Mouse (Mus musculus): ENCODE measurements around the gene Strbp.
A peak's percentile ranks its signal among the peaks of the same experiment; 100 is the strongest.

The Strbp gene

DNA sequence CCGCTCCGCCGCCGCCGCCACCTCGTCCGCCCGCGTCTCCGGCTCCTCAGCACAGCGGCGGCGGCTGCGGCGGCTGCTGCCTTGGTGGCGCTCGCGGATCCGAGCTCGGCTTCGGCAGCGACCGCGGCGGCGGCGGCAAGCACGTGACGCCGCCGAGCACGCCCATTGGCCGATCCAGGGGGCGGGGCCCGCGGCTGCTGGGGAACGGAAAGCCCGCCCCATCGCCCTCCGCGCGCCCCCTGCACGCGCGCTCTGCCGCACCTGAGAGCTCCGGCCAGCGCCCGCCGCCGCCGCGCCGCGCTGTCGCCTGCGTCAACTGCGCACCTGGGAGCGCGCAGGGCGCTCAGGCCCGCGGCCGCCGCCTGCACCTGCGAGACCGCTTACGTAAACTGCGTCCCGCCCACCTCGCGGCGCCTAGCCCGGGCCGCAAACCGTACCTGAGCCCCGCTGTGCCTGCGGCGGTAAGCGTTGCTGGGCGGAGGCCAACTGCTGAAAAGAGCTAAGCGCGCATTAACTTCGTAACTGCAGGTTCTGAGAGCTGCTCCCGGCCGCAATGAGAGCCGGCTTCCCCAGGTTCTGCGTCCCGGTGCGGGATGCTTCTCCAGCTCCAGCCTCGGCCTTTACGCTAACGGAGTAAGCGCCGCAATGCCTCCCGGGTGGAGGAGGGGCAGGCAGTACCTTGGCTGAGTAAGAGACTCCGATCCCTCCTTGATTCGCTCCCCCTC, at the start of gene Strbp:
TSS of gene Strbp (minus strand) at position 630 of the 725 bp plus-strand sequence.
- DNase-seq (ENCODE audit: low spot score), result peak; percentile 87

DNA sequence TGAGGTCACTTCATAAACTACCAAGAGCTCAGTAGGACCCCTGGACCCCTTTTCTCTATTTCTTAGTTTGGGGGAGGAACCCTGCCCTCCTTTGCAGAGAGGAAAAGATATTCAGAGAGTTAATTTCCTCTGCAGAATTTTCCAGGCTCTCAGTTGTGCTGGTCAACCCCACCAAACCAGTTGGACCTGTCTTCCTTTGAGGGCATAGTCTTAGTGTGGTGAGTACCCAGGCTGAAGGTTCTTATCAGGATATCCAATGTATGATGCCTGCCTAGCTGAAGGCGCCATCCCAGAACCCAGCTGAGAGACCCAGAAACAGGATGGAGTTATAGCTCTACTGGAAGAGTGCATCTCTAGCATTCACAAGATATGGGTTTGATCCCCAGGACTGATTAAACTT, 47.5 kb upstream of the Strbp start:
- no peak for DNase-seq (ENCODE audit: low spot score)

DNA sequence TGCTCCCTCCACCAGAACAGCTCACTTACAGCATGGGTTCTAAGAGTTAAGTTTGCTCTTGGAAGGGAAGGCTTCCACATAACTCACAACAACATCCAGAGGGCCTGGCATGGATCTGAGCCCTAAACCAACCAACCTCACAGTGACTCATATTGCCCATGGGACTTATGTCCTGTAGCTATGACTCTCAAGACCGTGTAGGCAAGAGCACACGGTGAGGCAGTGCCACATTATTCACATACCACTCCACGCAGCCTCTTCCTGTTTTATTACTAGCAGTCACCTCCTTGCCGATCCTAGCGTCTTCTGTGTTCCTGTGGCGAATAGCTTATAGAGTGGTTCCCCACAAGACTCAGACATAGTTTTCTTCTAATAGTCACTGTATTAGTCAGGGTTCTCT, 45.7 kb upstream of the Strbp start:
- no peak for DNase-seq (ENCODE audit: low spot score)

DNA sequence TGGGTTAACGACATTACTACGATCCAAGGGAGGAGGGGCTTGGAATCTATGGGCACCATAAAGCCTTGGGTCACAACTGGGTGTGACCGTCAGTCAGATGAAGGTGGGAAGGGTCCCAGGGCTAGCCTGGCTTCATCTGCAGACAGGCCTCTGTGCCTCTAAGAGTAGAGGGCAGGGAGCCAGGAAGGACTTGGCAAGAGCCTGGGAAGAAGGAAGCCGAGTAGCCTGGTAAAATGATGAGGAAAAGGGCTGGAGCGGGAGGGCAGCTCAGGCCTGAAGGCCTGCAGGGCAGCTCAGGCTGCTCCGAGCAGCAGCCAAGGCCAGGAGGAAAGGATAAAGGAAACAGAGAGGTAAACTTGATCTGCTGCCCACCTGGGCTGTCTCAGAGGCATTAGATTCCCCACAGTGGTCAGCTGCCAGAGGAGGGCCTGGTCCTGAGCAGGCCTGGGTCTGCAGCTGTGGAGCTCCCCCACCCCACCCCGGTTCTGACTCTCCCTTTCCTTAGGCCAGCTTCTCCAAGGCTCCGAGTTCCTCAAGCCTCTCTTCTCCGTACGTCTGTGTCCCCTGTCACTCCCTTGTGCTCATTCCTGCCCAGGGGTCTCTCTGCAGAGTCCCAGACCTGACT, 44.9 kb upstream of the Strbp start:
- DNase-seq (ENCODE audit: low spot score), result peak; percentile 56

DNA sequence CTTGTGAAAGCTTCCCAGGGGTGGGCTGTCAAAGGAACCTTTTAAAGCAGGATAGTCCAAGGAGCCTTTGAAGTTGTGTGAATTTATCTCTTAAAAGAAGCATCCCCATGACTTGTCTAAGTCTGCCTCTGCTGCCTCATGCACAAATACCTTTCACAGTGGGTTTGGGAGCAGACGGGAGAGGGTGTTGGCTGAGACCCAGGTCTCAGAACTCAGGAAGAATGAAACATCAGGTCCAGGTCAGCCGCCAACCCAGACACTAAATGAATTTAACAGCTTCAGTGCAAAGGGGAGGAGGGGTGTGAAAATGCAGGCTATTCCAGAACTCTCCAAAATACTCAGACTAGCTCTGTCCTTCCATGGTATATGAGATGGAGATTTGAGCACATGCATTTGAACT, 44.2 kb upstream of the Strbp start:
- DNase-seq (ENCODE audit: low spot score), result no peak

DNA sequence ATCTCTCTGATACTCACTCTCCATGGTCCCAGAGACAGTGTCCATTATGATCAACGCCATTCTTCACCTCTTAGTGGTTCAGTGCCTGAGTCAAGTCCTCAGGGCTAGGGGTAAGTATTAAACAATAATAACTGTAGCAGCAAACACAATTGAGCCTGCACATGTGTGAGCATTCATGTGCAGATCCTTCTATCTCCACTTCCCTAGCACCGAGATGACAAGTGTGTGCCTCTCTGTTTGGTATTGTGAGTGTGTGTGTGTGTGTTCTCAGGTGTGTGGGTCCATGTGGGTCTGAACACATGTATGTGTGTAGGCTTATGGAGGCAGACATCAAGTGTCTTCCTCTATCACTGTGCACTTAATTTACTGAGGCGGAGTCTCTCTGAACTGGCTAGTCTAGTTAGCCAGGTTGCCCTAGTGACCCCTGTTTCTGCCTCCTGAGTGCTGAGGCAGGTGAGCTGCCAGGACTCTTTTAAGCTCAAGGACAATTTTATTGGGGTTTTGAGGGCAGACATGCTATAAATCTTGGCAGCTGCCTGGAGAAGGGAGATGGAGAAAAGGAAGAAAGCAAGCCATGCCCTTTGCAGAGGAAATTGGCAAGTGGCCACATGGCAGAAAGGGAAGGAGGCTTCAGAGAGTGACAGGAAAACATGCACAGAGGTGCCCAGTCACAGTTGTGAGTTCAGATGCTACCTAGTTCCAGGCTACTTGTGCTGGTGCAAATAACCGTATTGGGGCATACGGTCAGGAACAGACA, 42.8 kb upstream of the Strbp start:
- no peak for DNase-seq (ENCODE audit: low spot score)

DNA sequence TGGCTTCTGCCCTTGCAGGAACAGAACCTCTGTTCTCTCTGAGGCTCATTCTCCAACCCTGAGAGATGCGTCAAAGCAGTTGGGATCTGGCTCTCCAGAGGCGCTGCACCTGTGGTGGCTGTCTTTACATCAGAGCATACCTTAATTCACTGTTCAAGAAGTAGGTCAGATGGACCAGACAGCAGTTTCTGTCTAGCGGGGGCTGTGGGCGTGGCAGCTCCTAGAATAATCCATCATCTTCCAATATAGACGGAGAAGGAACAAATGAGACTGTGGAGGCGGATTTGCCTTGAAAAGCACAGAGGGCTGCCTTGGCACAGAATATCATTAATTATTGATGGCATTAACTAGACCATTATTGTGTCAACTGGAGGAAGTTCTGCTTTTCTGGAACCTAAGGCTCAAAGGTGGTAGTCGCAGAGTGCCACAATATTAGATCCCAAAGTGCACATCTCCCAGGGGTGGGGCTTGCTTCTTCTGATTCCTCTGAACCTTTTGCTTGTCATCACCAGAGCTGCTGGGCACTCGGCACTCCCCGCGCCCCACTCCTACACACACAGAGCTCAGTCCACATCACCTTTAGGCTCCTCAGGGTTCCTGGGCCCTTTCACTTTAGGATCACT, 41.2 kb upstream of the Strbp start:
- no peak for DNase-seq (ENCODE audit: low spot score)

DNA sequence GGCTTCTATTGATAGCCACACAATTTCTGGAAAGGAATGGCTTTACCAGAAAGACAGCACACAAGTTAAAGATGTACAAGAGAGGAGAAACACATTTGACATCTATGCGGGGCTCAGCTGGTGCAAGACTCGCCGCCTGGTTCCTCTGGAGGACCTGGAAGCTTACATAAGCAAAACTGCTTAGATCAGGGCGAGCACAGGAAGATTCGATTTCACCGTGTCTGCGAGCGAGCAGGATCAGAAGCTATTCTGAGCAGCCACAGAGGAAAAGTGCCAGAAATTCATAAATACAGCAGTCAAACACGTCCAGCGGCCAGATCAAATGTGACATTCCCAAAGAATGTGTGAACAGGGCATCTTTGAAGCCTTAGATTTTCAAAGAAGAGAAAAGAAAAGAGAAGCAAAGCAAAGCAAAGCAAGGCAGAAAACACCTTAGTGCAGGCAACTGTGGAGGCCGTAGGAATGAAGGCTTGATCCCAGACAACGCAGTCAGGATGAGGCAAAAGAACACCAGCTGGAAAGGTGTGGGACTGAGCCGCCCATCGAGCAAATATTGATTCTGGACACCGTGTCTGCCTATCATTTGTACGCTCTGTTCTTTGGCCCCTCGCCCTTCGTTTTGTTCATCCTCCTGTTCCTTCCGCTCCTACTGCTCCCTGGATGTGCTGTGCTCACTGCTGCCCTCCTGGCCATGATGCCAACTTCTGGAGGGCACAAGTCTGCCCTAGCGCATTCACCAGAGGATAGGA, 38.3 kb upstream of the Strbp start:
- no peak for DNase-seq (ENCODE audit: low spot score)

DNA sequence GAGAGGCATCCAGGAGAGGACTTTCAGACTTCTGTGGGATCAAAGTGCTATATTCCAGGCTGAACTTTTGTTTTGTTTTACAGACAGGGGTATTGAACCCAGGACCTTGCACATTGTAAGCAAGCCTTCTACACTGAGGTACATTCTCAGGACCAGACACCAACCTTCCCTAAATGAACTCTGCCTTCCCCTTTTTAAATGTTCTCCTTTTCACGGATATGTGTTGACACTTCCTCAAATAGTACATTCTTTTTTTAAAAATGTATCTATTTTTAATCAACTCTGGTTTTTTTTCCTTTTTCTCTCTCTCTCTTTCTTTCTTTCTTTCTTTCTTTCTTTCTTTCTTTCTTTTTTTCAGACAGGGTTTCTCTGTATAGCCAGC, 32.1 kb upstream of the Strbp start:
- DNase-seq (ENCODE audit: low spot score), result no peak

DNA sequence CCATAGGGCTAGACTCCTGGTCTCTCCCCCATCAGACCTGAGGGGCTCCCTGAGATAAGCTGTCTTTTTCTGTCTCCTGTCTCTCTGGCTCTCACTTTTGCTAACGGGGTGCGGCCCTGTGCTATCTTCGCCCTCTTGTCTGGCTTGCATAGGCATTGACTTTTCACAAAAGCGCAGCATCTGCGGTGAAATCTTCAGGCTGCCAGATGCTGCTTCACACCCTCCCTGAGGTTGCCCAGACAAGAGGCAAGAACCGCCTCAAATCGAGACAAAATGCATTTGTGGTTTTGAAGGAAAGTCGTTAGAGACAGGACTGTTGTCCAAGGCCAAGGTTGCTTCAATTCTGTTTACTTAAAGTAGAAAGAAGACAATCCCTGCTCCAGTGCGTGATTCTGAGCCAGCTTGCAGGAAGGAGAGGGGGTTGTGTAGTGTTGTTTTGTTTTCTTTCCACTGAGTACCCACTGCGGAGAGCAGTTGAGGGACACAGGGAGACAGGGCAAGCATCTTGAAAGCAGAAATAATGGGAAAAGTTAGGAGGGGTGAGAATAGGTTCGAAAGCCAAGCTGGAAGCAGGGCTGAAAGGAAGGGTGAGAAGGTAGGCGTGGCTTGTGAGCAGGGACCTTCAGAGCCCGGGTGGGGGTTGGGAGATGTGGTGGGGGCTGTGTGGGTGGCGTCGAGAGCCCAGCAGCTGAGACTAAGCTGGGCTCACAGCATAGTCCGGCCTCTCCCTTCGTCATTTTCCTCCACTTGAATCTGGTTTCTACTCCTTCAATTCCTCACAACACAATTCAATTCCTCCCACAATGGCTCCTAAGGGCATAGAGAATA, 31.5 kb upstream of the Strbp start:
- no peak for DNase-seq (ENCODE audit: low spot score)

DNA sequence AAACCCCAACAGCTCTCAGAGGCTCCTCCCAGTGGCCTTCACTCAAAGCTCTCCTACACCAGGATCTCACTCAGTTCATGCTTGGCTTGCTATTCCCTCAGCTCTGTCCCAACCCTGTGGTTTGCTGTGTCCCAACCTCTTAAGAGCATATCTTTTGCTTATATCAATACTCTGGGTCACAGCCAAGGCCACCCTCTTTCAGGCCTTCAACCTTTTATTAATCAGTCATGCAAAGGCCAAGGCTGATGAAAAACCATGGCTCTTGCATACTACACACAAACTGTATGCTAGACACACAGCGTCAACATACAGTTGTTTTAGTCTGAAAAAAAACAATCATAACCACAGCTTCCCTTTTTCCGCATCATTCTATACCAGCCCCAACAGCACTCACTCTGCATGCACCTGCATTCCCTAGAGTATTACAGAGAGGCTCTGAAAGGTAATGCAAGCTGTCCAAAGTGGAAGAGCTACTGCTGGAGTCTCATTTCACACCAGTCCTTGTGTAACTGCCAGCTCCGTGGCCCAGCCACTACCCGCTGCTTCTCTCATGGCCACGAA, 27.7 kb upstream of the Strbp start:
- no peak for DNase-seq (ENCODE audit: low spot score)

DNA sequence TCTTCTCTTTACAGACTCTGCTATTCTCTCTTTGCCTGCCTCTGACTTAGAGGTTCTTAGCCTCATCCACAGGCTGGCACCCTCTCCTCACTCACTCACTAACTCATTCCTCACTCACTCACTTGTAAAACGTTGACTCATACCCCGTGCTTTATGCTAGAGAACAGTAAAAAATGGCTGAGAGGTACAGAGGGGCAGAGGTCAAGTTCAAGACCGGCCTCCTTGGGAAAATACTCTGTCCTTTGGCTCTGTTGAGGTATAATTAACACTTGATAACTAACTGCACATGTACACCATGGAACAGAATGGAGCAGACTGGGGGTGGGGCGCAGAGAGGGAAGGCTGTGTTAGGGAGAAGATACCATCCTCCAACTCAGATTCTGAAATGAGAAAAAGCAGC, 20.6 kb upstream of the Strbp start:
- no peak for DNase-seq (ENCODE audit: low spot score)

DNA sequence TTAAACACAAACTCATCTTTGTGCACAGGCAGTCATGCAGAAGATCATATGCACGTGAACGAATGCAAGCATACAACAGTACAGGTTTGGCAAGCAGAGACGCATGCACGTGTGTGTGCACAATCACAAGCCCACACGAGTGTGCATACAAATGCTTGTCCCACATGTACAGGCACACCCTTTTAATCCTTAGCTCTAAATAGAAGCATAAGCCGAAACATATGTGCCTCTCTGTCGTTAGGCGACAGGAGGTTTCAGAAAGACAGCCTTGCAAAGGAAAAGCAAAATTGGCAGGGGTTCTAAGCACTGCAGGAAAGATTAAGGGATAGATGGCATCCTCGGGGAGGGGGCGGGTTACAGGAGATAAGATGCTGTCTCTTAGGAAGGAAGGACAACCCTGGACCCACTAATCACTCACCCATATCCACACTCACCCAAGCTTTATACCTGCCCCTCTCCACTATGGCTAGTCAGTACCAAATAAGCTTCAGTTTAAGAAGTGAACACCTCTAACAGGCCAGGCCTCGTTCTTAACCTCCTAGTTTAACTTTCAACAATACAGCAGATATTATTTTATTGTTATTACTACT, 19.9 kb upstream of the Strbp start:
- no peak for DNase-seq (ENCODE audit: low spot score)

DNA sequence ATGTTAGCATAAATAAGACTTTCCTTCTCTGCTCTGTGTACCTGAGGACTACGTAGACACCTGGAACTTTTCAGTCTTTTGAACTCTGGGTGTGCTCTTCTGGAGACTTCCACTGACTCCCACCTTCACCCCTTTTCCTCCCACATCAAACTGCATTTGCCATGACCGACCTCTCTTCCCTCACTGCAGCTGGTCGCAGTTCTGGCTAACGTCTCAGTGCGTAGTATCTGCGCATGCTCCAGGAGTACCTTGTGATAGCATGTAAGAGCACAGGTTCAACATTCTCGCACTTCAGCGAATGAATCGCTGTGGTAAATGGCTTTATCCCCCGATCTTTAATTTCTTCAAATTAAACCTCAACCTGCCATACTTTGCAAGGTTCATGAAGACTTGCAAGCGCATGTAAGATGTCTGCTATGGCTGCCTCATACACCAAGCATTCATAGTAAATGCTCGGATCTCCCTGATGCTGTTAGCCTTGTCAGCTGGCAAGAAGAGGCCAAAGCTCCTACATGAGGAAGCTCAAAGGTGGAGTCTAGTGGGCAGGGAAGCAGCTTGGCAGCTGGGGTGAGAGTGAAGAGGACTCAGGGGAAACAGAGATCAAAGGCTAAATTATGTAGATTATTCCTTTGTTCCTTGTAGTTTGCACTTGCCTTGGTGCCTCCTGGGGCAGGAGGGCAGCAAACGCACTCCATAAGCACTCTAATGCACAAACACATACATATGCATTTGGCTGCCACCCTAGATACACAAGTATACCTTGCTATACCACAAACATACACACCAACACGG, 19.2 kb upstream of the Strbp start:
- no peak for DNase-seq (ENCODE audit: low spot score)

DNA sequence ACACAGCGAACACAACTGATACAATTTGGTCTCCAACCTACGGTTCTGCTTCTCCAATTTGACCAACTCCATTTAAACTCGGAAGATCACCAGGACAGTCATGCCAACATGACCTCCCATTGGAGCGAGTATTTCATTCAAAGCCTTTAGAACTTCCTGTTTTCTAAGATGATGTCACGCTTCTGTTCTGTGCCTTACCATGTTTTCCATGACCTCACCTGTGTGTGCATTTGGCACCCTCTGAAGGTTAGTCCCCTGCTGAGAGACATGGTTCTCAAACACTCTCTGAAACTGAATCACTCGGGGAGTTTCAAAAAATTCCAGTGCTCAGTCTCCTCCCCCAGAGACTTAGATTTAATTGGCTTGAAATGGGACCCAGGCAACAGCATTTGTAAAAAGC, 12.6 kb upstream of the Strbp start:
- no peak for DNase-seq (ENCODE audit: low spot score)

DNA sequence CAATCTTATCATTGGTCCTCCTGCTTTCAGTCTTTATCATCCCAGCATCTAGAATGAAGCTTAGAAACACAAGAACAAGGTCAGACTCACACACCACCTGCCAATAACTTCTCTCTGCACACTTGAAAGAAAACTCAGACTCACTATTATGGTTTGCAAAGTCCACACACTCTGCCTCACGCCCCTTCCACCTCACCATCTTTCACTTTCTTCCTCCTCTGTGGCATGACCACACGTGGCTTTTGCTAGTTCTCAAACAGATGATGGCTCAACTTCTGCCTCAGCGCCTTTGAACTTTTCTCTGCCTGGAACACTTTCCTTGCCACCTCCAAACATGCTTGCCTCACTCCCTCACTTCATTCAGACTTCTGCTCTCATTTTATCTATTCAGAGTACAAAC, 11.7 kb upstream of the Strbp start:
- no peak for DNase-seq (ENCODE audit: low spot score)

DNA sequence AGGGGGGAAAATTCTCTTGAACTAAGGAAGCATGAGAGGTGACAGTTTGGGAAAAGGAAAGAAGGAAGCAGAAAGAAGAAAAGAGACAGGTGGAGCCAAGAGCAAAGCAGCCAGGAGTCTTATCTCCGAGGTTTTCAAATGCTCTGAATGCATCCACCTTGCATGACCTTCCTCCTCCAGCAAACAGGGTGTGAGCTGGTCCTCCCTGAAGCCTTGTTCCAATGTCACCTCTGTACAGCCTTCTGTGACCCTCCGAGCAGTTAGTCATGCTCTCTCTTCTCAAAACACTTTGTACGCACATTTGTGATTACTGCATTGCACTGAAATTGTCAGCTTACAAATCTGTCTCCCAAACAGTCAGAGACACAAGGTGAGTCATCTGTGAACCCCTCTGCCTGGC, 9.4 kb upstream of the Strbp start:
- DNase-seq (ENCODE audit: low spot score), result no peak

DNA sequence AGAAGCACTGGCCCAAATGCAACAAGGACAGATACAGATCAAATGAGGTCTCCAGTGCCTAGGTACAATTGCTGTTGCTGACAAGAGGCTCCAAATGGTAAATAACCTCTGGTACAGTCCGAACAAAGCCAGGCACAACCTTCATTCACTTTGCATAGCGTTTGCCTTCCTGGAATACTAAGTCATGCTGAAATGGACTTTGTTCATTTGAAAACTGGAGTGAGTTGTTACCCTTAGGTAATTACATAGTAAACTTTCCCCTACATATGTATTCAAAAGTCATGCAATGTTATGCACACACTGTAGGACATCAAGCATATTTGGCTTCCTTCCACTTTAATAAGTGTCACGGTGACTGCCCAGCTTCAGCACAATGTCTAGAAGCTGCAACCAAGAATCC, 5.2 kb upstream of the Strbp start:
- no peak for DNase-seq (ENCODE audit: low spot score)

DNA sequence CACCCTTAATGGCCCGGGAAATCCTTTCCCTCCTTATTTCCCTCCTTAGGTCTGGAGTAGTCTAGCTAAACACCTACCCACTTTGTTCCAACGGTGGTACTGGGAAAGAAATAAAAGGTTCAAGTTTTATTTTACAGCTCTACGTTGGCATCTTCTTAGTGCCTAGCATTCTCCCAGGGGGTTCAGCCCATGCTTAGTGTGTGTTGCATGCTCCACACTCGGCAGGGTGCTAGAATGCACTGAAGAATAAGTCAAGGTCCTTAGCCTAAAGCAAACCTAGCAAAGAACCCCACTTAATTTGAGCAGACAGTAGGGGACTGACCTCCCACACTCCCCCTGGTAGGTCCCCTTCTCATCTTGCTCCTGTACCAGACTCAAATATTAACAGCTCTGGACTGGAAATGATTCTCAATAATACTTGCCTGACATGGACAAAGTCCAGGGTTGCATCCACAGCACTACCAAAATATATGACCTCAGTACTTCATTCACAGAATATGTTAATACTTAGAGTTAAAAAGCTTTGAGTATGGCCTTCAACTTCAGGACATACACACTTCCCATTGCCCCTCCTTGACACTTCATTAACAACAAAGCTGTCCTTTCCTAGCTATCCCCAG, 592 bp upstream of the Strbp start:
- DNase-seq (ENCODE audit: low spot score), result peak; percentile 4
